Mouse (Mus musculus): Measurements from ENCODE around the gene Lrmp. TPM values are rescaled to one million over a fixed set of nuclear protein-coding genes. Genes with fewer than 3 reads are reported as not detected.

The Lrmp gene
- total RNA-seq (2023): 152 and 178 TPM in 2 replicates

DNA sequence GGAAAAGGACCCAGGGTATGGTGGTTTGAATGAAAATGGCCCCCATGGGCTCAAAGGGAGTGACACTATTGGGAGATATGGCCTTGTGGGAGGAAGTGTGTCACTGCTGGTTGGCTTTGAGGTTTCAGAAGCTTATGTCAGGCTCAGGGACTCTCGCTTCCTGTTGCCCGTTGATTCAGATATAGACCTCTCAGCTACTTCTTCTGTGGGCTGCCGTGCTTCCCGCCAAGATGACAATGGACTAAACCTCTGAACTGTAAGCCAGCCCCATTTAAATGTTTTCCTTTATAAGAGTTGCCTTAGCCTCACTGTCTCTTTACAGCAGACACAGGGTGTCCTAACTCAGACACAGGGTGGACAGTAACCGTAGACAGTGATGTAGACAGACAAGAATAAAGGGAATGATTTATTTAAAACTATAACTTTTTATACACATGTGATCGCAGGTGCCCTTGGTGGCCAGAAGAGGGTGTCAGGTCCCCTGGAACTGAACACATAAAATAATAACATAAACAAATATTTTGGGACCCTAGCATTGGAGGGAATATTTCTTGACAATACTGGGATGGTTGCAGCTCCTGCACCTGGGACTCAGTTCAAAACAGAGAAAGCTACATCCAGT is at the start of gene Lrmp:
Lrmp (plus strand) TSS at position 178 of the 622 bp plus-strand sequence.

DNA sequence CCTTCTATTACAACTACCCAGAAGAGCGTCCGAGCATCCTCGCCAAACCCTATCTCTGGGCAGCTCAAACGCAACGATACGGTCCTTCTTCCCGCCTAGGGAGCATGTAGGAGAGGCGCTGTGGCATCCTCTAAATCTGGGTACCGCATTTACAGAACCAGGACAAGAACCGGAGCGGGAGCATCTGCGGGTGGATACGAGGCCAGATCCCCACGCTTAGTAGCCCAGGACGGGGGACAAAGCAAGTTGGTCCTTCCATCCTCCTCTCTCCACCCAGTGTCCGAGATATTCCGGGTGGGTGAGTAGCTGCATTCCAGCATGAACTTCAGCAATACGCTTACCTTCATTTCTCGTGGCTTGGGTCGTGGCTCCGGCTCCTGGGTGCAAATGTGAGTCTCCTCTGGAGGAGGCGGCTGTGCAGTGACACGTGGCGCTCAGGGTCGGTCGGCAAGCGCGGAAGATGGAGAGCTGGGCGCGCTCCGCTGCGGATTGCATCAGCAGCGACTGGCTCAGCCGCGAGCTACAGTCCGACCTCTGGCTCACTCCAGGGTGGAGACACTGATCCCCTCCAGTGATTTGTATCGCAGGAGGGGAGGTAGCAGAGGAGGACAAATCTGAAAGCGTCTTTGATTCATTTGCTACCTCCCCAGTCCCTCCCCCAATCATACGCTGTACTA is 39.8 kb upstream of the Lrmp start, which contains the start of gene Bcat1:
Bcat1 (minus strand) TSS at position 637 of the 677 bp plus-strand sequence.

DNA sequence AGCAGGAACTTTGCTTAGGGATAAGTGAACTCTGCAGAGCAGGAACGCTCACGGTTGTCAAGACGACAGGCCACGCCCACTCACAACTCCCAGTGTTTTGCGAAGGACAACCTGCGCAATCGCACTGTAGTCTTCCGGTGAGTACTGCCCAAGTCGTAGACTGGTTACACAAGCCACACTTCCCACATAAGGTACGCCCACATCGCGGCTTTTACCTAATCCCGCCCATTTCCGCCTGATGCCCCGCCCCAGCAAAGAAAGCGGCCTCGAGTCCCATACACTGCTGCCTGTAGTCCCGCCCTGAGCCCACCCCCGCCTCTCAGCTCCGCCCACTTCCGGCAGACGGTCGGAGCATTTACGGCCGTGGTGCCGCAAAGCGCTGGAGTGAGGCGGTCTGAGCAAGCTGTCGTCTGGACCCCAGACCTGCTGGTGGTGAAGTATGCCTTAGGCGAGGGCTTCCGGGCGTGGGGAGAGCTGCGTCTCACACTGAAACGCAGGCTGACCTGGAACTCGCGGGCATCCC is 95.4 kb downstream of the Lrmp start, which contains the start of the genes Casc1 and Etfrf1:
Casc1 (minus strand) TSS at position 190 of the 523 bp plus-strand sequence.
Etfrf1 (plus strand) TSS at position 319 of the 523 bp plus-strand sequence.

Other genes with a start within 250 kb of the Lrmp start
- 0.41 and 0.44 TPM in 2 replicates for gene Bcat1, start 39.5 kb upstream of the Lrmp start, total RNA-seq (2023)
- 0.61 and 1.2 TPM in 2 replicates for gene Casc1, start 95.4 kb downstream of the Lrmp start, total RNA-seq (2023)
- gene Etfrf1, start 95.5 kb downstream of the Lrmp start, total RNA-seq (2023): 18.3 and 20.7 TPM in 2 replicates
- 92.7 and 143 TPM in 2 replicates for gene Kras, start 134.6 kb downstream of the Lrmp start, total RNA-seq (2023)

Measured in neutrophil, adult 65 days (primary cell).